In the genomic region with DNA sequence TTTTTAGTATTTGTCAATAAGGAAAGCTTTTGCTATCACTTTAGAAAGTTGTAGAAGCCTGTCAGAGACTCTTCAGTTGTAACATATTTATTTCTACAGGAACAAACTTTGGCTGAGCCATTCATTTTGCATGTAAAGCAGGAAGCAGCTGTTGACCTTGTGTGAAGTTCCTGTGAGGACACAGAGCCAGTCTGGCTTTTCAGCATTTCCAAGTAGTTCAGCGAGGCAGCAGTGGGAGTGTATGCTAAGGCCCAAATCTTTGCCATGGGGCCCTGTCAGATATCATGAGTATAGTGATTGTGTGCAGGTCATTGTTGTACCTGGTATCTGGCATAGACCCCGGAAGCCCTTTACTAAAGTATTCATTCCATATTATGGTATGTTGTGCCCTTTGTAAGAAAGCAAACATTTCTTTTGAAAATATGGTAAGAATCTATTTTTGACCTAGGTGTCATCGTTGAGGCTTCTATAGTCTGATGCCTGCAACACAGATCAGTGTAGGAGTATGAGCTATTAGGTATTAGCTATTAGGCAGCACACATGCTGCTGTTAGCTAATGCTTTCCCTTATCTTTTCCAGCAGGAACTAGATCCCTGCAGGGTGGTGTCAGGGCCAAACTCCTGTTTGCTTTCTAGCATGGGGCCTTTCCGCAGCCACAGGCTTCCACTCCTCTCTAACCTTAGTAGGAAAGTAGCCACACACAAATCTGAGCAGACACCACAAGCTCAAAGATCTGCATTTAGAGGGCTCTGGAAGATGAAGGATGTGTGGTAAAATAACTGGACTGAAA, we compare ENCODE assay signal across 13 mouse cellular contexts. TPM values are rescaled to one million over a fixed set of nuclear protein-coding genes. Genes with fewer than 3 reads are reported as not detected.
DNase-seq lines count a peak whose midpoint lies in the region; ATAC-seq and TF ChIP-seq lines count a peak whose summit lies in the region.
"Had no signal": no experiment of that assay in that cellular context is flagged by ENCODE, and none has a peak within 500 bp of the region (broad histone marks: within the 10 kb centered on the region; RNA-seq: fewer than 3 reads in every experiment).

No protein-coding gene starts in this region.

- no peaks in the 10 kb centered on the region for H3K4me1 ChIP-seq in intestine, embryonic 16.5 days (ENCODE audit: control insufficient read depth, insufficient read depth, low read length)
- H3K4me1 ChIP-seq in cerebellum, adult 2 months (ENCODE audit: control insufficient read depth, insufficient read depth, low read length), result no peaks in the 10 kb centered on the region
- H3K4me1 ChIP-seq: hindbrain, embryonic 15.5 days had no signal

- no peak for TF ChIP-seq POLR2A in cerebellum, adult 2 months (IDR thresholded peaks at IDR 0.05; ENCODE audit: borderline replicate concordance, insufficient read depth, low read length)

- no peaks in the 10 kb centered on the region for H3K9me3 ChIP-seq in intestine, embryonic 16.5 days (ENCODE audit: control insufficient read depth, low read length)
- H3K9me3 ChIP-seq: forebrain, embryonic 10.5 days; hindbrain, embryonic 15.5 days; megakaryocyte, embryonic 14.5 days had no signal

- DNase-seq in adrenal gland, postnatal 14 days, result peak; percentile 19
- no peak for DNase-seq in adrenal gland, postnatal 25 days
- DNase-seq in 416B (ENCODE audit: low read depth), result peak; percentile 38
- DNase-seq in lung, postnatal 10 days, result peak; percentile 55
- no peak for DNase-seq in cerebellum, adult 2 months
- DNase-seq in frontal cortex, postnatal 25 days (ENCODE audit: low spot score in 2 of 2), result no peak
- no peak for DNase-seq in frontal cortex, postnatal 14 days (ENCODE audit: low spot score in 2 of 2)
- DNase-seq: gastrocnemius, postnatal 14 days had no signal

- no peak overlapping the region for H3K4me3 ChIP-seq in intestine, embryonic 16.5 days (ENCODE audit: low read length)
- H3K4me3 ChIP-seq in cerebellum, adult 2 months (replicated peaks; ENCODE audit: insufficient read depth, low read depth, low read length), result no peak overlapping the region
- H3K4me3 ChIP-seq: forebrain, embryonic 10.5 days; hindbrain, embryonic 15.5 days; megakaryocyte, embryonic 14.5 days had no signal

- 74% methylated on average over 4 of the region's 4 CpGs for WGBS in intestine, embryonic 16.5 days
- 85% methylated on average over 4 of the region's 4 CpGs for WGBS in cerebellum, adult 2 months

- no peak overlapping the region for H3K9ac ChIP-seq in intestine, embryonic 16.5 days (ENCODE audit: low read depth, low read length)
- H3K9ac ChIP-seq: hindbrain, embryonic 15.5 days had no signal

- ATAC-seq in intestine, embryonic 16.5 days, result peak; percentile 85
- ATAC-seq: activated CD4-positive, CD25-positive, alpha-beta regulatory T cell, adult 4 months had no signal

- H3K27ac ChIP-seq in intestine, embryonic 16.5 days (ENCODE audit: low read length), result 0 out of 2 replicates have a peak overlapping the region, but pooled peaks have one; percentile 14
- no peak overlapping the region for H3K27ac ChIP-seq in cerebellum, adult 2 months (ENCODE audit: insufficient read depth, low read length)
- H3K27ac ChIP-seq: forebrain, embryonic 10.5 days; hindbrain, embryonic 15.5 days had no signal

- H3K4me2 ChIP-seq in intestine, embryonic 16.5 days (ENCODE audit: low read depth, low read length), result no peak overlapping the region
- H3K4me2 ChIP-seq: hindbrain, embryonic 15.5 days had no signal

- H3K27me3 ChIP-seq in intestine, embryonic 16.5 days (replicated peaks; ENCODE audit: control insufficient read depth, insufficient read depth, low read length), result no peaks in the 10 kb centered on the region
- no peaks in the 10 kb centered on the region for H3K27me3 ChIP-seq in cerebellum, adult 2 months (ENCODE audit: control insufficient read depth, insufficient read depth, low read length)
- H3K27me3 ChIP-seq: hindbrain, embryonic 15.5 days; megakaryocyte, embryonic 14.5 days had no signal

- no peak for TF ChIP-seq CTCF in cerebellum, adult 2 months (IDR thresholded peaks at IDR 0.05; ENCODE audit: borderline replicate concordance, insufficient read depth, low read depth, low read length)

- H3K36me3 ChIP-seq in intestine, embryonic 16.5 days (ENCODE audit: control insufficient read depth, insufficient read depth, low read length), result no peaks in the 10 kb centered on the region

RNA-seq across cellular contexts. Expression of gene Dph5, which starts 37.0 kb away (rescaled TPM):
- 20.6 and 28.9 TPM in 2 replicates for total RNA-seq in adrenal gland, postnatal 14 days (2021)
- total RNA-seq in adrenal gland, postnatal 25 days (2021), result 25.6 and 26.7 TPM in 2 replicates
- 24.3 and 28.8 TPM in 2 replicates for polyA plus RNA-seq in intestine, embryonic 16.5 days (2015; fragmentation: Nextera tagmentation; extraction: Ambion mirVana)
- 11.4 and 12.2 TPM in 2 replicates for polyA plus RNA-seq in cerebellum, adult 2 months (2012; rRNA removed)

Comparison
In these comparisons a context has a peak if more than half of its experiments do, and no peak if none do; other contexts are left out.
1. DNase-seq: peak in adrenal gland, postnatal 14 days (single experiment), 416B (single experiment) and lung, postnatal 10 days (single experiment); none in adrenal gland, postnatal 25 days (single experiment), cerebellum, adult 2 months (0 of 2), frontal cortex, postnatal 25 days (0 of 2) and frontal cortex, postnatal 14 days (0 of 2).